Comparison of ENCODE assay signal across 28 mouse cellular contexts in the genomic region with DNA sequence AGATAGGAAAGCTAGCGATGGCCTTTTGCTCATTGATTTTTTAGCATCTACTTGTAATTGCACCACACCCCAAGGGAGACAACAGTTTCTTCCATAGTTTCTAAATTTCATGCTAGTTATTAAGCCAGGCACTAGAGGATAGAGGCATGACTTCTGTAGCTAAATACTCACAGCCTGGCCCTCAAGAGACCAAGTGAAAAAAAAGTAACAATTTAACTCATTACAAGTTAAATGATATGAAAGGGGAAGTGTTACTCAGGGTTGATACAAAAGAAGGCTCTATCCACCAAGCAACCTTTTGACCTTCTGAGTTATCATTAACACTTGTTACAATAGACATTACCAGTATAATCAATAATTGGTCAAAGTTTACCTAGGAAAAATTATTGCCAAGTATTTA. TPM values are rescaled to one million over a fixed set of nuclear protein-coding genes. Genes with fewer than 3 reads are reported as not detected.
"Had no signal": no experiment of that assay in that cellular context is flagged by ENCODE, and none has a peak within 500 bp of the region (broad histone marks: within the 10 kb centered on the region; RNA-seq: fewer than 3 reads in every experiment).

No protein-coding gene starts in this region.

- H3K4me2 ChIP-seq: embryonic facial prominence, embryonic 12.5 days; embryonic facial prominence, embryonic 13.5 days; embryonic facial prominence, embryonic 15.5 days; forebrain, embryonic 12.5 days; forebrain, embryonic 13.5 days; forebrain, embryonic 15.5 days had no signal

- H3K9me3 ChIP-seq: embryonic facial prominence, embryonic 10.5 days; embryonic facial prominence, embryonic 12.5 days; embryonic facial prominence, embryonic 13.5 days; embryonic facial prominence, embryonic 15.5 days; forebrain, embryonic 10.5 days; forebrain, embryonic 12.5 days; forebrain, embryonic 13.5 days; forebrain, embryonic 15.5 days had no signal

- H3K27me3 ChIP-seq: embryonic facial prominence, embryonic 12.5 days; embryonic facial prominence, embryonic 13.5 days; embryonic facial prominence, embryonic 15.5 days; forebrain, embryonic 15.5 days had no signal

- DNase-seq: cerebellum, adult 9-10 months; cerebellum, adult 9-11 months; cerebellum, postnatal 10 days; cerebellum, postnatal 14 days; cerebellum, postnatal 25 days; cerebellum, postnatal 36 days; embryo, embryonic 11 days; forebrain, postnatal 0 days; gastrocnemius, adult 2 months; gastrocnemius, postnatal 10 days; gastrocnemius, postnatal 14 days; gastrocnemius, postnatal 25 days; gastrocnemius, postnatal 36 days; heart, adult 11 months; heart, adult 18-20 months; heart, adult 2 months had no signal

- ATAC-seq: forebrain, embryonic 13.5 days; forebrain, embryonic 14.5 days; forebrain, embryonic 15.5 days; forebrain, embryonic 16.5 days; forebrain, postnatal 0 days had no signal

- H3K9ac ChIP-seq: embryonic facial prominence, embryonic 12.5 days; embryonic facial prominence, embryonic 13.5 days; embryonic facial prominence, embryonic 15.5 days; forebrain, embryonic 12.5 days; forebrain, embryonic 13.5 days; forebrain, embryonic 15.5 days; forebrain, postnatal 0 days had no signal

- H3K4me3 ChIP-seq: embryonic facial prominence, embryonic 10.5 days; embryonic facial prominence, embryonic 12.5 days; embryonic facial prominence, embryonic 13.5 days; embryonic facial prominence, embryonic 15.5 days; erythroblast, embryonic 14.5 days; forebrain, embryonic 10.5 days; forebrain, embryonic 12.5 days; forebrain, embryonic 13.5 days; forebrain, embryonic 15.5 days; gastrocnemius, adult 2 months; heart, adult 2 months had no signal

- H3K36me3 ChIP-seq: embryonic facial prominence, embryonic 10.5 days; embryonic facial prominence, embryonic 12.5 days; embryonic facial prominence, embryonic 13.5 days; embryonic facial prominence, embryonic 15.5 days; forebrain, embryonic 10.5 days; forebrain, embryonic 12.5 days; forebrain, embryonic 15.5 days had no signal

- H3K27ac ChIP-seq: embryonic facial prominence, embryonic 10.5 days; embryonic facial prominence, embryonic 12.5 days; embryonic facial prominence, embryonic 13.5 days; embryonic facial prominence, embryonic 15.5 days; forebrain, embryonic 10.5 days; forebrain, embryonic 12.5 days; forebrain, embryonic 13.5 days; forebrain, embryonic 15.5 days; gastrocnemius, adult 2 months; heart, adult 2 months had no signal

RNA-seq across cellular contexts. Expression of gene Hes1, which starts 9.1 kb away (rescaled TPM):
- total RNA-seq: granulocyte monocyte progenitor cell, adult 5-6 weeks had no signal
